In genomic region chr7:25383385-25383784, GRCm38 (mm10) we compare ENCODE assay signal across 22 mouse cellular contexts. TPM values are rescaled to one million over a fixed set of nuclear protein-coding genes. Genes with fewer than 3 reads are reported as not detected.
"Had no signal": no experiment of that assay in that cellular context is flagged by ENCODE, and none has a peak within 500 bp of the region (broad histone marks: within the 10 kb centered on the region; RNA-seq: fewer than 3 reads in every experiment).

No protein-coding gene starts in this region.

- H3K4me2 ChIP-seq: lung, embryonic 15.5 days; midbrain, embryonic 11.5 days; midbrain, embryonic 13.5 days; midbrain, embryonic 15.5 days; neural tube, embryonic 12.5 days; stomach, embryonic 15.5 days had no signal

- H3K27me3 ChIP-seq: lung, embryonic 15.5 days; neural tube, embryonic 12.5 days; stomach, embryonic 15.5 days had no signal

- H3K27ac ChIP-seq: lung, embryonic 15.5 days; macrophage; midbrain, embryonic 13.5 days; midbrain, embryonic 15.5 days; neural tube, embryonic 12.5 days; stomach, embryonic 15.5 days; stomach, postnatal 0 days had no signal

- H3K4me3 ChIP-seq: lung, embryonic 15.5 days; megakaryocyte, embryonic 14.5 days; midbrain, embryonic 13.5 days; midbrain, embryonic 15.5 days; neural tube, embryonic 12.5 days; stomach, embryonic 15.5 days had no signal

- ATAC-seq: lung, postnatal 0 days; midbrain, embryonic 13.5 days; midbrain, embryonic 15.5 days had no signal

- H3K9ac ChIP-seq: lung, embryonic 15.5 days; midbrain, embryonic 13.5 days; midbrain, embryonic 15.5 days; neural tube, embryonic 12.5 days; stomach, embryonic 15.5 days had no signal

- H3K9me3 ChIP-seq: lung, embryonic 15.5 days; megakaryocyte, embryonic 14.5 days; midbrain, embryonic 13.5 days; midbrain, embryonic 15.5 days; neural tube, embryonic 12.5 days; stomach, embryonic 15.5 days had no signal

- DNase-seq: lung, adult 2 months; lung, postnatal 14 days; lung, postnatal 36 days; right cerebral cortex, postnatal 14 days; thymus, adult 2 months; thymus, postnatal 25 days; thymus, postnatal 4 days had no signal

RNA-seq across cellular contexts. Expression of gene Cnfn, which starts 13.9 kb away (rescaled TPM):
- polyA plus RNA-seq: lung, postnatal 0 days; macrophage; midbrain, embryonic 11.5 days; midbrain, embryonic 15.5 days; midbrain, postnatal 0 days; neural tube, embryonic 12.5 days; neural tube, embryonic 14.5 days; spleen, adult 2 months; urinary bladder, adult 2 months had no signal

RNA-seq across cellular contexts. Expression of gene Cxcl17, which starts 29.3 kb away (rescaled TPM):
- polyA plus RNA-seq: macrophage; spleen, adult 2 months; testis, adult 2 months had no signal
